Mouse (Mus musculus) forebrain, embryonic 16.5 days (tissue): ENCODE measurements around the gene Fbxl20. TPM values are rescaled to one million over a fixed set of nuclear protein-coding genes. Genes with fewer than 3 reads are reported as not detected.

Experiments
- ATAC-seq: fragments of 200-750 bp; cut with Nextera tagmentation; 2 replicates; pipeline ENCODE4 v1.8.0; 2017; ENCODE audit warnings: mild to moderate bottlenecking, moderate library complexity
- H3K27ac ChIP-seq: fragments of 300-500 bp; sonication (generic); 2 replicates; pipeline ENCODE4 v1.5.1; 2014; ENCODE audit warnings: low read length, control low read depth
- H3K27me3 ChIP-seq: fragments of 300-500 bp; sonication (generic); replicated peaks from 2 replicates; pipeline ENCODE4 v1.6.1; 2014; ENCODE audit warnings: low read length; ENCODE audit not compliant: control insufficient read depth, insufficient read depth
- H3K36me3 ChIP-seq: fragments of 300-500 bp; sonication (generic); 2 replicates; pipeline ENCODE4 v1.6.1; 2014; ENCODE audit not compliant: control insufficient read depth, insufficient read depth
- H3K4me1 ChIP-seq: fragments of 300-500 bp; sonication (generic); replicated peaks from 2 replicates; pipeline ENCODE4 v1.6.1; 2014; ENCODE audit warnings: low read length; ENCODE audit not compliant: control insufficient read depth, insufficient read depth
- H3K4me2 ChIP-seq: fragments of 300-500 bp; sonication (generic); 2 replicates; pipeline ENCODE4 v1.6.1; 2014; ENCODE audit warnings: mild to moderate bottlenecking, low read length, control low read depth
- H3K4me3 ChIP-seq: fragments of 300-500 bp; sonication (generic); replicated peaks from 2 replicates; pipeline ENCODE4 v1.5.1; 2014; ENCODE audit warnings: mild to moderate bottlenecking, low read length, control low read depth
- H3K9ac ChIP-seq: fragments of 300-500 bp; sonication (generic); replicated peaks from 2 replicates; pipeline ENCODE4 v1.6.1; 2014; ENCODE audit warnings: low read depth, low read length, control low read depth
- H3K9me3 ChIP-seq: fragments of 300-500 bp; sonication (generic); 2 replicates; pipeline ENCODE4 v1.6.1; 2016; ENCODE audit warnings: low read length; ENCODE audit not compliant: control insufficient read depth
- WGBS: fragments of 180-500 bp; shearing (Covaris S2); extraction: QIAGEN DNeasy Blood & Tissue Kit; methylation state at CpG from one replicate; pipeline ENCODE4 v1.1.7; 2014; 5-methylcytosine and 5-hydroxymethylcytosine counted together
- polyA plus RNA-seq: library from polyadenylated mRNA; unstranded; fragments of >200 nt; fragmentation: Nextera tagmentation; extraction: Ambion mirVana; gene quantifications from 2 replicates; pipeline ENCODE4 v1.2.1, GENCODE M21; 2015

The Fbxl20 gene
- polyA plus RNA-seq, 1 experiment from 2014 or later: 32.1 TPM

GRCm38 (mm10) chr11:98113504-98113903 is 36.7 kb downstream of the Fbxl20 start:
- H3K4me3 ChIP-seq: no peak overlapping the region
- H3K4me2 ChIP-seq: no peak overlapping the region
- no peaks in the 10 kb centered on the region for H3K4me1 ChIP-seq
- ATAC-seq: no peak
- H3K27ac ChIP-seq: no peak overlapping the region
- H3K9me3 ChIP-seq: no peaks in the 10 kb centered on the region
- H3K9ac ChIP-seq: no peak overlapping the region
- H3K27me3 ChIP-seq: no peaks in the 10 kb centered on the region
- peaks cover 23% of the 10 kb centered on the region for H3K36me3 ChIP-seq
- 79% methylated on average over 4 of the region's 4 CpGs for WGBS

DNA sequence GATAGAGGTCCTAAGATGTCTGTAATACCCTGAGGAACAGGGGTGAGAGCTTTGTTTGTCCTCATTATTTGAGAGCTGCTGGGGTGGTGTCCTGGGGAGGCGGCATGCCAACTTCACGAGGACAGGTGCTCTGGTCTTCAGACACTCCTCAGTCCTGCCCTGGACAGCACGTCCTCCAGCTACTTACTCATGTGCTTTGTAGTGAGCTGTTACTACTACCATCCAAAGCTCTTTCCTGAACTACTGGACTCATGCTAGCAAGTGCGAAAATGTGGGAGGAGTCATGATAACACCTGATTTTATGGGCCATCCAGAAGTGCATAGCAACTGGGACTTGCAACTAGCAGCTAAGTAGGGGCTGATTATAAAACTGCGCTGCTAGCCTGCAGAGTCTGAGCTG is 40.5 kb downstream of the Fbxl20 start:
- Histone ChIP-seq H3K36me3 (peaks cover 23% of the 10 kb centered on the region), H3K4me1 (no peaks in the 10 kb centered on the region), H3K4me3 (no peak overlapping the region), H3K27ac (no peak overlapping the region), H3K9ac (no peak overlapping the region), H3K27me3 (no peaks in the 10 kb centered on the region), H3K4me2 (no peak overlapping the region), H3K9me3 (no peaks in the 10 kb centered on the region)
- ATAC-seq: no peak
- 93% methylated on average over 5 of the region's 5 CpGs for WGBS

GRCm38 (mm10) chr11:98101332-98101731 is 48.9 kb downstream of the Fbxl20 start:
- 96% methylated on average over 3 of the region's 3 CpGs for WGBS
- ATAC-seq: no peak
- Histone ChIP-seq H3K4me1 (no peaks in the 10 kb centered on the region), H3K9ac (no peak overlapping the region), H3K27me3 (no peaks in the 10 kb centered on the region), H3K4me2 (no peak overlapping the region), H3K36me3 (peaks cover 34% of the 10 kb centered on the region), H3K9me3 (no peaks in the 10 kb centered on the region), H3K27ac (no peak overlapping the region), H3K4me3 (no peak overlapping the region)

- no peak for ATAC-seq
- Histone ChIP-seq H3K4me1 (0 out of 2 replicates have a peak, but pooled peaks cover 2% of the 10 kb centered on the region), H3K27me3 (no peaks in the 10 kb centered on the region), H3K4me2 (no peak overlapping the region), H3K27ac (no peak overlapping the region), H3K4me3 (no peak overlapping the region), H3K36me3 (peaks cover 18% of the 10 kb centered on the region), H3K9ac (no peak overlapping the region), H3K9me3 (no peaks in the 10 kb centered on the region)
- 85% methylated on average over 9 of the region's 9 CpGs for WGBS
These were observed 59.6 kb downstream of the Fbxl20 start for GRCm38 (mm10) chr11:98090583-98090982.

- Histone ChIP-seq H3K36me3 (peaks cover 18% of the 10 kb centered on the region), H3K4me1 (0 out of 2 replicates have a peak, but pooled peaks cover 2% of the 10 kb centered on the region), H3K4me2 (no peak overlapping the region), H3K27ac (no peak overlapping the region), H3K4me3 (no peak overlapping the region), H3K27me3 (no peaks in the 10 kb centered on the region), H3K9me3 (no peaks in the 10 kb centered on the region), H3K9ac (no peak overlapping the region)
- 44% methylated on average over 7 of the region's 7 CpGs for WGBS
- ATAC-seq: no peak
These were observed 62.0 kb downstream of the Fbxl20 start for GRCm38 (mm10) chr11:98088224-98088623.

GRCm38 (mm10) chr11:98086574-98086973 is 63.6 kb downstream of the Fbxl20 start:
- ATAC-seq: no peak
- 0 out of 2 replicates have a peak, but pooled peaks cover 2% of the 10 kb centered on the region for H3K4me1 ChIP-seq
- no peak overlapping the region for H3K4me3 ChIP-seq
- WGBS: 65% methylated on average over 7 of the region's 7 CpGs
- H3K4me2 ChIP-seq: no peak overlapping the region
- no peak overlapping the region for H3K27ac ChIP-seq
- H3K9me3 ChIP-seq: no peaks in the 10 kb centered on the region
- no peak overlapping the region for H3K9ac ChIP-seq
- H3K27me3 ChIP-seq: no peaks in the 10 kb centered on the region
- peaks cover 7% of the 10 kb centered on the region for H3K36me3 ChIP-seq

DNA sequence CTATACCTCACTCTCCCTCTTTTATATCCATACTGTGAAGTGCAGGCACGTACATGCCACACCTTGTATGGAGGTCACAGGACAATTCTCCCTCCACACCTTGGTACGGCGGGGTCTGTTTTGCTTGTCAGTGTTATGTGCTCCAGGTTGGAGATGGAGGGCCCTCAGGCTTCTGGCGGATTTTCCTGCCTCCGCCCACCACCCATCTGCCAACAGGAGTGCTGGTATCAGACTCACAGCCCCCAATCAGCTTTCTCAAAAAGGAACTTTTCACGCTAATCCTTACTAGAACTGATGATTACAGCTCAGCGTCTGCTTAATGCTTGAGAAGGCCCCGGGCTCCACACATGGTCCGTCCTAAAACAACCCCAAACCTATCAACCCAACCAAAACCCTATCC is 64.1 kb downstream of the Fbxl20 start:
- no peaks in the 10 kb centered on the region for H3K9me3 ChIP-seq
- H3K4me1 ChIP-seq: 0 out of 2 replicates have a peak, but pooled peaks cover 2% of the 10 kb centered on the region
- no peak for ATAC-seq
- 92% methylated on average over 9 of the region's 9 CpGs for WGBS
- no peaks in the 10 kb centered on the region for H3K27me3 ChIP-seq
- H3K27ac ChIP-seq: no peak overlapping the region
- no peak overlapping the region for H3K4me2 ChIP-seq
- peaks cover 3% of the 10 kb centered on the region; the same call in 1 of the 2 replicates for H3K36me3 ChIP-seq
- no peak overlapping the region for H3K4me3 ChIP-seq
- H3K9ac ChIP-seq: no peak overlapping the region

DNA sequence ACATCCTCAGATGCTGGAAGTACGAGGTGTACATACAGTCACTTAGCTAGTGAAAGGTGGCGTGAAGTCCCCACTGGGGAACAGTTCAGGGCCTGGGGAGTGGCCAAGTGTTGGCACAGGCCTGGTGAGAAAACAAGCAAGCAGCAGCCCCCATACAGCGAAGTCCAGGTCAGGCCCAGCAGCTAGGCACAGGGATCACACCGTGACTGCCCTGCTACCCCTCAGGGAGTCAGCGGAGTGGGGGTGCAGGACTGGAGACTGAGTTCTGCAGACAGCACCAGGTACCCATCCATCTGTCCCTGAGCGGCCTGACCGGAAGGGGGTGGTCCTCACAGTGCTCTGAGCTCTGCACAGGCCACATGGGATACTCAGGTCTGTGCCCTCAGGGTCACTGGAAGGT is 67.5 kb downstream of the Fbxl20 start:
- H3K27ac ChIP-seq: no peak overlapping the region
- no peak for ATAC-seq
- H3K27me3 ChIP-seq: no peaks in the 10 kb centered on the region
- no peak overlapping the region for H3K9ac ChIP-seq
- no peaks in the 10 kb centered on the region for H3K36me3 ChIP-seq
- no peaks in the 10 kb centered on the region for H3K9me3 ChIP-seq
- no peak overlapping the region for H3K4me3 ChIP-seq
- no peaks in the 10 kb centered on the region for H3K4me1 ChIP-seq
- 89% methylated on average over 7 of the region's 7 CpGs for WGBS
- H3K4me2 ChIP-seq: no peak overlapping the region

DNA sequence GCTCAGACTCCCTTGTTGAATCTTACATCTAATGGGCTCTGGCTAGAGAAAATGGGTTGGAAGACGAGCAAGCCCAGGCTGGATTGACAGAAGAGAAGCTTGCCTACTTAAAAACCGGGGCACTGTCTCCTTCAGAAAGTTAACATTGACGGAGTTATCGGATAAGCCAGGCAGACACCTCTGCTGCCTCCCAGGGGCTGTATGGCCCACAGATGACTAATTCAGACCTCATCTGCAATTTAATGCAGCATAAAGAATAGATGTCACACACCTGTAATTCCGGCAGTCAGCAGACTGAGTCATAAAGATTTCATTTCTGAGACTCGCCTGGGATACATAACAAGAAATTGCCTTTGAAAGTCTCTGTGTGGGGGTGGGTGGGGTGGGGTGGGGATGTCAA is 69.8 kb downstream of the Fbxl20 start:
- 82% methylated on average over 6 of the region's 6 CpGs for WGBS
- no peak overlapping the region for H3K4me3 ChIP-seq
- 0 out of 2 replicates have a peak, but pooled peaks cover 2% of the 10 kb centered on the region for H3K4me1 ChIP-seq
- 0 out of 2 replicates have a peak, but pooled peaks cover 3% of the 10 kb centered on the region for H3K27me3 ChIP-seq
- no peaks in the 10 kb centered on the region for H3K9me3 ChIP-seq
- H3K27ac ChIP-seq: no peak overlapping the region
- H3K9ac ChIP-seq: no peak overlapping the region
- H3K36me3 ChIP-seq: no peaks in the 10 kb centered on the region
- no peak overlapping the region for H3K4me2 ChIP-seq
- no peak for ATAC-seq

- Histone ChIP-seq H3K4me3 (no peak overlapping the region), H3K4me1 (0 out of 2 replicates have a peak, but pooled peaks cover 2% of the 10 kb centered on the region), H3K27me3 (0 out of 2 replicates have a peak, but pooled peaks cover 3% of the 10 kb centered on the region), H3K36me3 (no peaks in the 10 kb centered on the region), H3K4me2 (no peak overlapping the region), H3K9ac (no peak overlapping the region), H3K27ac (no peak overlapping the region), H3K9me3 (no peaks in the 10 kb centered on the region)
- ATAC-seq: no peak
- 83% methylated on average over 8 of the region's 8 CpGs for WGBS
These were observed 73.1 kb downstream of the Fbxl20 start for GRCm38 (mm10) chr11:98077086-98077485.
